Mouse (Mus musculus): ENCODE data around the gene Pcsk5. TPM values are rescaled to one million over a fixed set of nuclear protein-coding genes. Genes with fewer than 3 reads are reported as not detected.
"Not testable (repeated sequence)": the region's sequence is repeated elsewhere in the genome, so short reads cannot be mapped to it uniquely, and the experiment has no call there.

The Pcsk5 gene
- polyA plus RNA-seq, 1 experiment from 2014 or later: 7.9 TPM

GRCm38 (mm10) chr19:17476021-17476420 lies 361.4 kb downstream of the Pcsk5 start:
- Histone ChIP-seq H3K4me1 (ENCODE audit: control insufficient read depth, insufficient read depth, low read length) (no peaks in the 10 kb centered on the region), H3K9ac (replicated peaks; ENCODE audit: low read length) (no peak overlapping the region), H3K27ac (replicated peaks; ENCODE audit: low read depth, low read length) (no peak overlapping the region), H3K36me3 (ENCODE audit: control insufficient read depth, insufficient read depth, low read length) (no peaks in the 10 kb centered on the region), H3K4me2 (ENCODE audit: low read length) (no peak overlapping the region), H3K4me3 (replicated peaks; ENCODE audit: low read depth, low read length) (no peak overlapping the region), H3K27me3 (ENCODE audit: control insufficient read depth, insufficient read depth, low read length) (no peaks in the 10 kb centered on the region), H3K9me3 (ENCODE audit: control insufficient read depth, low read length) (no peaks in the 10 kb centered on the region)
- DNase-seq: no peak
- ATAC-seq (ENCODE audit: low FRiP score, low TSS enrichment): no peak
- 85% methylated on average over 5 of the region's 5 CpGs for WGBS

GRCm38 (mm10) chr19:17473138-17473537 lies 364.3 kb downstream of the Pcsk5 start:
- WGBS: 98% methylated on average over 2 of the region's 2 CpGs
- not testable (repeated sequence) for H3K4me3 ChIP-seq (replicated peaks; ENCODE audit: low read depth, low read length); H3K36me3 ChIP-seq (ENCODE audit: control insufficient read depth, insufficient read depth, low read length); H3K9me3 ChIP-seq (ENCODE audit: control insufficient read depth, low read length); H3K9ac ChIP-seq (replicated peaks; ENCODE audit: low read length); H3K27ac ChIP-seq (replicated peaks; ENCODE audit: low read depth, low read length); DNase-seq; H3K4me2 ChIP-seq (ENCODE audit: low read length); H3K4me1 ChIP-seq (ENCODE audit: control insufficient read depth, insufficient read depth, low read length); H3K27me3 ChIP-seq (ENCODE audit: control insufficient read depth, insufficient read depth, low read length); ATAC-seq (ENCODE audit: low FRiP score, low TSS enrichment)

GRCm38 (mm10) chr19:17471861-17472260 lies 365.6 kb downstream of the Pcsk5 start:
- no peak overlapping the region for H3K27ac ChIP-seq (replicated peaks; ENCODE audit: low read depth, low read length)
- H3K4me2 ChIP-seq (ENCODE audit: low read length): no peak overlapping the region
- DNase-seq (no peak), ATAC-seq (ENCODE audit: low FRiP score, low TSS enrichment) (no peak)
- H3K4me3 ChIP-seq (replicated peaks; ENCODE audit: low read depth, low read length): no peak overlapping the region
- H3K4me1 ChIP-seq (ENCODE audit: control insufficient read depth, insufficient read depth, low read length): no peaks in the 10 kb centered on the region
- 75% methylated on average over 7 of the region's 7 CpGs for WGBS
- H3K9me3 ChIP-seq (ENCODE audit: control insufficient read depth, low read length): no peaks in the 10 kb centered on the region
- no peaks in the 10 kb centered on the region for H3K36me3 ChIP-seq (ENCODE audit: control insufficient read depth, insufficient read depth, low read length)
- H3K27me3 ChIP-seq (ENCODE audit: control insufficient read depth, insufficient read depth, low read length): no peaks in the 10 kb centered on the region
- no peak overlapping the region for H3K9ac ChIP-seq (replicated peaks; ENCODE audit: low read length)

- ATAC-seq (ENCODE audit: low FRiP score, low TSS enrichment): no peak
- H3K27me3 ChIP-seq (ENCODE audit: control insufficient read depth, insufficient read depth, low read length): no peaks in the 10 kb centered on the region
Measured at GRCm38 (mm10) chr19:17471196-17471595, 366.2 kb downstream of the Pcsk5 start.

GRCm38 (mm10) chr19:17467556-17468211 lies 369.7 kb downstream of the Pcsk5 start:
- no peaks in the 10 kb centered on the region for H3K36me3 ChIP-seq (ENCODE audit: control insufficient read depth, insufficient read depth, low read length)
- H3K4me3 ChIP-seq (replicated peaks; ENCODE audit: low read depth, low read length): no peak overlapping the region
- H3K27me3 ChIP-seq (ENCODE audit: control insufficient read depth, insufficient read depth, low read length): no peaks in the 10 kb centered on the region
- ATAC-seq (ENCODE audit: low FRiP score, low TSS enrichment) (peak; percentile 70; the same call in 1 of the 2 replicates), DNase-seq (peak; percentile 81)
- no peak overlapping the region for H3K4me2 ChIP-seq (ENCODE audit: low read length)
- H3K9me3 ChIP-seq (ENCODE audit: control insufficient read depth, low read length): no peaks in the 10 kb centered on the region
- no peaks in the 10 kb centered on the region for H3K4me1 ChIP-seq (ENCODE audit: control insufficient read depth, insufficient read depth, low read length)
- H3K27ac ChIP-seq (replicated peaks; ENCODE audit: low read depth, low read length): no peak overlapping the region
- 67% methylated on average over 6 of the region's 6 CpGs for WGBS
- no peak overlapping the region for H3K9ac ChIP-seq (replicated peaks; ENCODE audit: low read length)

More at GRCm38 (mm10) chr19:17471196-17471595, 366.2 kb downstream of the Pcsk5 start:
- Histone ChIP-seq H3K4me3 (replicated peaks; ENCODE audit: low read depth, low read length) (no peak overlapping the region), H3K4me1 (ENCODE audit: control insufficient read depth, insufficient read depth, low read length) (no peaks in the 10 kb centered on the region), H3K4me2 (ENCODE audit: low read length) (no peak overlapping the region), H3K36me3 (ENCODE audit: control insufficient read depth, insufficient read depth, low read length) (no peaks in the 10 kb centered on the region), H3K9ac (replicated peaks; ENCODE audit: low read length) (no peak overlapping the region), H3K9me3 (ENCODE audit: control insufficient read depth, low read length) (no peaks in the 10 kb centered on the region), H3K27ac (replicated peaks; ENCODE audit: low read depth, low read length) (no peak overlapping the region)
- DNase-seq: no peak
- WGBS: 80% methylated on average over 4 of the region's 4 CpGs

GRCm38 (mm10) chr19:17452001-17452400 lies 385.4 kb downstream of the Pcsk5 start:
- no peak for DNase-seq
- ATAC-seq (ENCODE audit: low FRiP score, low TSS enrichment): no peak
- Histone ChIP-seq H3K36me3 (ENCODE audit: control insufficient read depth, insufficient read depth, low read length) (no peaks in the 10 kb centered on the region), H3K27ac (replicated peaks; ENCODE audit: low read depth, low read length) (no peak overlapping the region), H3K4me3 (replicated peaks; ENCODE audit: low read depth, low read length) (no peak overlapping the region), H3K9me3 (ENCODE audit: control insufficient read depth, low read length) (no peaks in the 10 kb centered on the region), H3K4me2 (ENCODE audit: low read length) (no peak overlapping the region), H3K9ac (replicated peaks; ENCODE audit: low read length) (no peak overlapping the region), H3K27me3 (ENCODE audit: control insufficient read depth, insufficient read depth, low read length) (no peaks in the 10 kb centered on the region), H3K4me1 (ENCODE audit: control insufficient read depth, insufficient read depth, low read length) (no peaks in the 10 kb centered on the region)
- WGBS: 94% methylated on average over 7 of the region's 7 CpGs

- no peaks in the 10 kb centered on the region for H3K36me3 ChIP-seq (ENCODE audit: control insufficient read depth, insufficient read depth, low read length)
- ATAC-seq (ENCODE audit: low FRiP score, low TSS enrichment) (no peak), DNase-seq (no peak)
- no peak overlapping the region for H3K9ac ChIP-seq (replicated peaks; ENCODE audit: low read length)
- H3K4me3 ChIP-seq (replicated peaks; ENCODE audit: low read depth, low read length): no peak overlapping the region
- no peak overlapping the region for H3K27ac ChIP-seq (replicated peaks; ENCODE audit: low read depth, low read length)
- H3K4me2 ChIP-seq (ENCODE audit: low read length): no peak overlapping the region
- no peaks in the 10 kb centered on the region for H3K4me1 ChIP-seq (ENCODE audit: control insufficient read depth, insufficient read depth, low read length)
- H3K27me3 ChIP-seq (ENCODE audit: control insufficient read depth, insufficient read depth, low read length): no peaks in the 10 kb centered on the region
- WGBS: 93% methylated on average over 7 of the region's 7 CpGs
- H3K9me3 ChIP-seq (ENCODE audit: control insufficient read depth, low read length): no peaks in the 10 kb centered on the region
Measured at GRCm38 (mm10) chr19:17443581-17443980, 393.9 kb downstream of the Pcsk5 start.

- Histone ChIP-seq H3K27me3 (ENCODE audit: control insufficient read depth, insufficient read depth, low read length) (no peaks in the 10 kb centered on the region), H3K4me2 (ENCODE audit: low read length) (no peak overlapping the region), H3K9me3 (ENCODE audit: control insufficient read depth, low read length) (no peaks in the 10 kb centered on the region), H3K4me3 (replicated peaks; ENCODE audit: low read depth, low read length) (no peak overlapping the region), H3K27ac (replicated peaks; ENCODE audit: low read depth, low read length) (no peak overlapping the region), H3K9ac (replicated peaks; ENCODE audit: low read length) (no peak overlapping the region), H3K4me1 (ENCODE audit: control insufficient read depth, insufficient read depth, low read length) (no peaks in the 10 kb centered on the region), H3K36me3 (ENCODE audit: control insufficient read depth, insufficient read depth, low read length) (no peaks in the 10 kb centered on the region)
- DNase-seq (peak; percentile 21), ATAC-seq (ENCODE audit: low FRiP score, low TSS enrichment) (no peak)
- WGBS: 77% methylated on average over 4 of the region's 4 CpGs
Measured at GRCm38 (mm10) chr19:17439476-17440189, 397.8 kb downstream of the Pcsk5 start.

- Histone ChIP-seq H3K9me3 (ENCODE audit: control insufficient read depth, low read length) (no peaks in the 10 kb centered on the region), H3K27ac (replicated peaks; ENCODE audit: low read depth, low read length) (no peak overlapping the region), H3K4me3 (replicated peaks; ENCODE audit: low read depth, low read length) (no peak overlapping the region), H3K36me3 (ENCODE audit: control insufficient read depth, insufficient read depth, low read length) (no peaks in the 10 kb centered on the region), H3K4me2 (ENCODE audit: low read length) (no peak overlapping the region), H3K27me3 (ENCODE audit: control insufficient read depth, insufficient read depth, low read length) (no peaks in the 10 kb centered on the region), H3K9ac (replicated peaks; ENCODE audit: low read length) (no peak overlapping the region), H3K4me1 (ENCODE audit: control insufficient read depth, insufficient read depth, low read length) (no peaks in the 10 kb centered on the region)
- ATAC-seq (ENCODE audit: low FRiP score, low TSS enrichment): no peak
- no peak for DNase-seq
- 87% methylated on average over 1 of the region's 1 CpGs for WGBS
Measured at GRCm38 (mm10) chr19:17436651-17437050, 400.8 kb downstream of the Pcsk5 start.
